In the genomic region with DNA sequence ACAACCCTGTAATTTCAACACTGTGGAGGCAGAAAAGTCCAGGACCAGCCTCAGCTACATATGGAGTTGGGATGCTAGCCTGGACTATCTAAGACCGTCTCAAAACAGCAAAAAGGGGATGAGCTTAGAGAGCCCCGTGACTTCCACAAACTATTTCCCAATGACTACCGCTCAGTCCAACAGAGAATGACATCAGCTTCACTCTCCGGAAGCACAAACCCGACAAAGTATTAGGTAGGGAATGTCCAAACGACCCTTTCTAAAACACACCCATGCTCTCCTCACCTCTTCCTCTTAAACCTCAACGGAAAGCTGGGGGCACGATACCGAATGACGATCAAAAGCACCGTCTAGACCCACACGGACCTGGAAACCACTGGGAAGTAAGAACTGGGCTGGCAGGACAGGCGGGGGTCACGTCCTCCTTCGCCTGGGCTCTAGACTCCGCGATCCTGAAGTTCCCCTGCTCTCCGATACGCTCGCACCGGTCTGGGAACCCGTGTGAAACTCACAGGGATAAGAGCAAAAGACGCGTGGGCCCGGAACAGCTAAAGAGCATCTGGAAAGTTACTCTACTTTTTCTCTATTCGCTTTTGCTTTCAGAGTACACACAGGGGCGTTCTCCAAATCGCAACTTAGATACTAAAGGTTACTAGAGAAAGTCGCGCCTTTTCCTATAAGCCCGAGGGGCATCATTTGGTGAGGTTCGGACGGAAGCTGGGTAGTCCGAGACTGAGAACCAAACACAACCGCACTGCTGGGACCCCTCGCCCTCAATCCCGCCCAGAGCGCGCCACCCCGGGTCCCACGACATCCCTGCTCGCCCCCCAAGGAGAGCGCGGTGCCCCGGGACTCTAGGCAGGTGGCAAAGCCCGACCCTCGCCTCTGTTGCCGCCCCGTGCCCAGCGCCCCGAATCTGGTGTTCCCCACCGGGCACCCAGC, we compare ENCODE assay signal across 8 mouse cellular contexts.
DNase-seq lines count a peak whose midpoint lies in the region; ATAC-seq and TF ChIP-seq lines count a peak whose summit lies in the region.

No protein-coding gene starts in this region.

- peaks cover 6% of the 10 kb centered on the region; the same call in 1 of the 2 replicates for H3K36me3 ChIP-seq in forebrain, embryonic 12.5 days (replicated peaks)
- peaks cover 3% of the 10 kb centered on the region; the same call in 1 of the 2 replicates for H3K36me3 ChIP-seq in hindbrain, embryonic 12.5 days
- H3K36me3 ChIP-seq in liver, adult 2 months (ENCODE audit: control insufficient read depth, insufficient read depth, low read length) = no peaks in the 10 kb centered on the region
- H3K36me3 ChIP-seq in midbrain, embryonic 16.5 days (ENCODE audit: control insufficient read depth, insufficient read depth, low read length) = 0 out of 2 replicates have a peak, but pooled peaks cover 2% of the 10 kb centered on the region

- TF ChIP-seq CTCF in liver, adult 2 months (IDR thresholded peaks at IDR 0.05; ENCODE audit: low read depth, low read length) = 0 out of 2 replicates have a peak, but pooled peaks have one; percentile 0

- H3K4me2 ChIP-seq in forebrain, embryonic 12.5 days = peak overlapping the region; percentile 65
- H3K4me2 ChIP-seq in hindbrain, embryonic 12.5 days (replicated peaks) = peak overlapping the region; percentile 87
- H3K4me2 ChIP-seq in midbrain, embryonic 16.5 days (ENCODE audit: low read length) = peak overlapping the region; percentile 92

- H3K4me1 ChIP-seq in forebrain, embryonic 12.5 days = peaks cover 17% of the 10 kb centered on the region
- H3K4me1 ChIP-seq in hindbrain, embryonic 12.5 days = peaks cover 8% of the 10 kb centered on the region; the same call in 1 of the 2 replicates
- H3K4me1 ChIP-seq in liver, adult 2 months (ENCODE audit: control insufficient read depth, insufficient read depth, low read length) = peaks cover 27% of the 10 kb centered on the region
- H3K4me1 ChIP-seq in midbrain, embryonic 16.5 days (ENCODE audit: control insufficient read depth, insufficient read depth, low read length) = peaks cover 4% of the 10 kb centered on the region; the same call in 1 of the 2 replicates

- H3K9me3 ChIP-seq in forebrain, embryonic 12.5 days = 0 out of 2 replicates have a peak, but pooled peaks cover 8% of the 10 kb centered on the region
- H3K9me3 ChIP-seq in hindbrain, embryonic 12.5 days (replicated peaks) = peaks cover 7% of the 10 kb centered on the region; the same call in 1 of the 2 replicates
- peaks cover 3% of the 10 kb centered on the region; the same call in 1 of the 2 replicates for H3K9me3 ChIP-seq in midbrain, embryonic 16.5 days (replicated peaks; ENCODE audit: control insufficient read depth, low read length, poor library complexity, severe bottlenecking)

- H3K9ac ChIP-seq in forebrain, embryonic 12.5 days = peak overlapping the region; percentile 61
- peak overlapping the region; percentile 75 for H3K9ac ChIP-seq in hindbrain, embryonic 12.5 days
- peak overlapping the region; percentile 96 for H3K9ac ChIP-seq in liver, adult 2 months (ENCODE audit: low read depth, low read length)
- peak overlapping the region; percentile 68 for H3K9ac ChIP-seq in midbrain, embryonic 16.5 days (ENCODE audit: low read depth, low read length)

- WGBS in forebrain, embryonic 12.5 days = 1% methylated on average over 52 of the region's 52 CpGs
- under 1% methylated on average over 52 of the region's 52 CpGs for WGBS in hindbrain, embryonic 12.5 days
- under 1% methylated on average over 52 of the region's 52 CpGs for WGBS in liver, adult 2 months
- under 1% methylated on average over 50 of the region's 52 CpGs for WGBS in midbrain, embryonic 16.5 days

- peaks cover 20% of the 10 kb centered on the region; the same call in 1 of the 2 replicates for H3K79me2 ChIP-seq in liver, adult 2 months (ENCODE audit: control insufficient read depth, insufficient read depth, low read length)

- peak overlapping the region; percentile 55 for H3K4me3 ChIP-seq in forebrain, embryonic 12.5 days (replicated peaks)
- H3K4me3 ChIP-seq in hindbrain, embryonic 12.5 days = peak overlapping the region; percentile 72
- peak overlapping the region; percentile 82 for H3K4me3 ChIP-seq in liver, adult 2 months (ENCODE audit: insufficient read depth, low read depth, low read length)
- peak overlapping the region; percentile 62 for H3K4me3 ChIP-seq in midbrain, embryonic 16.5 days (ENCODE audit: low read depth, low read length)

- H3K27me3 ChIP-seq in forebrain, embryonic 12.5 days = 0 out of 2 replicates have a peak, but pooled peaks cover 7% of the 10 kb centered on the region
- H3K27me3 ChIP-seq in hindbrain, embryonic 12.5 days = no peaks in the 10 kb centered on the region
- H3K27me3 ChIP-seq in liver, adult 2 months (ENCODE audit: control insufficient read depth, insufficient read depth, low read length) = no peaks in the 10 kb centered on the region
- H3K27me3 ChIP-seq in midbrain, embryonic 16.5 days (ENCODE audit: control insufficient read depth, insufficient read depth, low read depth, low read length) = no peaks in the 10 kb centered on the region

- ATAC-seq in cerebellum, adult (ENCODE audit: insufficient number of reproducible peaks, low FRiP score, low TSS enrichment) = 0 out of 2 replicates have a peak, but pooled peaks have one; percentile 31
- ATAC-seq in forebrain, embryonic 12.5 days (ENCODE audit: low FRiP score) = peak; percentile 80
- peak; percentile 29 for ATAC-seq in hindbrain, embryonic 12.5 days (ENCODE audit: low FRiP score)
- peak; percentile 71 for ATAC-seq in midbrain, embryonic 16.5 days

- DNase-seq in cerebellum, adult 11 months = no peak
- peak; percentile 85 for DNase-seq in adipocyte (ENCODE audit: low spot score)
- peak; percentile 89 for DNase-seq in liver, adult 2 months (ENCODE audit: extremely low read depth, low read depth, low spot score)
- peak; percentile 19 to 69 for DNase-seq in spleen, postnatal 4 days (ENCODE audit: low spot score in 2 of 2)

- peak overlapping the region; percentile 3; the same call in 1 of the 2 replicates for H3K27ac ChIP-seq in forebrain, embryonic 12.5 days
- H3K27ac ChIP-seq in hindbrain, embryonic 12.5 days = peak overlapping the region; percentile 74; the same call in 1 of the 2 replicates
- peak overlapping the region; percentile 96 for H3K27ac ChIP-seq in liver, adult 2 months (replicated peaks; ENCODE audit: insufficient read depth, low read depth, low read length)
- H3K27ac ChIP-seq in midbrain, embryonic 16.5 days (ENCODE audit: low read length) = peak overlapping the region; percentile 53

- TF ChIP-seq POLR2A in liver, adult 2 months (IDR thresholded peaks at IDR 0.05; ENCODE audit: extremely low read depth, insufficient read depth, low read length) = no peak

Comparison
In these comparisons a context has a peak if more than half of its experiments do, and no peak if none do; other contexts are left out.
1. ATAC-seq: peak in every context shown above with its lines; median percentile 80 in forebrain, embryonic 12.5 days; 71 in midbrain, embryonic 16.5 days; 31 in cerebellum, adult; 29 in hindbrain, embryonic 12.5 days.
2. H3K27ac ChIP-seq: peak in every context shown above with its lines; median percentile 96 in liver, adult 2 months; 74 in hindbrain, embryonic 12.5 days; 53 in midbrain, embryonic 16.5 days; 3 in forebrain, embryonic 12.5 days.